Mouse (Mus musculus) heart, adult 2 months (tissue): ENCODE data around the gene Ppm1h.

ENCODE experiments used
- CTCF ChIP-seq: fragments of 200-600 bp; IDR thresholded peaks from 2 replicates; pipeline ENCODE4 v1.8.1; 2022; ENCODE audit warnings: antibody characterized with exemption, mild to moderate bottlenecking, moderate library complexity
- EP300 ChIP-seq: fragments of 200-500 bp; IDR thresholded peaks from 2 replicates; pipeline ENCODE4 v1.6.1; 2011; ENCODE audit warnings: low read depth, low read length, control low read depth; ENCODE audit not compliant: insufficient read depth
- POLR2A ChIP-seq: fragments of 200-500 bp; IDR thresholded peaks from 2 replicates; pipeline ENCODE4 v1.6.1; 2011; ENCODE audit warnings: mild to moderate bottlenecking, low read depth, low read length, control low read depth; ENCODE audit not compliant: insufficient read depth

- TF ChIP-seq CTCF (no peak), POLR2A (no peak), EP300 (no peak)
Measured at GRCm38 (mm10) chr10:122698347-122698746, 19.8 kb downstream of the Ppm1h start.
